Mouse (Mus musculus) lung, postnatal 10 days (tissue): ENCODE measurements around the gene Krt84.
"Not testable (repeated sequence)": the region's sequence is repeated elsewhere in the genome, so short reads cannot be mapped to it uniquely, and the experiment has no call there.

Experiments
- DNase-seq: peaks from one replicate; pipeline ENCODE4 v3.0.0; 2021

The Krt84 gene

GRCm38 (mm10) chr15:101532720-101533119, at the start of gene Krt84:
Gene Krt84 (minus strand): TSS chr15:101532820.
- no peak for DNase-seq

GRCm38 (mm10) chr15:101581701-101582100, 49.1 kb upstream of the Krt84 start:
- DNase-seq = no peak

GRCm38 (mm10) chr15:101575506-101575905, 42.9 kb upstream of the Krt84 start:
- DNase-seq = no peak

GRCm38 (mm10) chr15:101573796-101574345, 41.3 kb upstream of the Krt84 start, which contains the start of gene Krt75:
Gene Krt75 (minus strand): TSS chr15:101573904.
- no peak for DNase-seq

GRCm38 (mm10) chr15:101567780-101568179, 35.2 kb upstream of the Krt84 start:
- DNase-seq = no peak

GRCm38 (mm10) chr15:101562850-101563249, 30.2 kb upstream of the Krt84 start, which contains the start of gene Krt90:
Gene Krt90 (minus strand): TSS chr15:101562950.
- no peak for DNase-seq

- no peak for DNase-seq
These were observed 25.5 kb upstream of the Krt84 start for GRCm38 (mm10) chr15:101558034-101558646.

GRCm38 (mm10) chr15:101553169-101553568, 20.5 kb upstream of the Krt84 start:
- DNase-seq = peak; percentile 74

GRCm38 (mm10) chr15:101552188-101552587, 19.6 kb upstream of the Krt84 start:
- DNase-seq = no peak

GRCm38 (mm10) chr15:101550567-101550966, 17.9 kb upstream of the Krt84 start, which contains the start of gene Krt82:
Gene Krt82 (minus strand): TSS chr15:101550667.
- no peak for DNase-seq

- DNase-seq = no peak
These were observed 11.9 kb upstream of the Krt84 start for GRCm38 (mm10) chr15:101544478-101544877.

- no peak for DNase-seq
These were observed 9.9 kb upstream of the Krt84 start for GRCm38 (mm10) chr15:101542543-101542942.

- peak; percentile 20 for DNase-seq
These were observed 5.9 kb upstream of the Krt84 start for GRCm38 (mm10) chr15:101538580-101538900.

GRCm38 (mm10) chr15:101537864-101538579, 5.4 kb upstream of the Krt84 start:
- DNase-seq = peak; percentile 10

GRCm38 (mm10) chr15:101536054-101536850, 3.6 kb upstream of the Krt84 start:
- no peak for DNase-seq

GRCm38 (mm10) chr15:101522556-101523232, 9.9 kb downstream of the Krt84 start:
- DNase-seq = no peak

- DNase-seq = peak; percentile 81
These were observed 12.8 kb downstream of the Krt84 start for GRCm38 (mm10) chr15:101519792-101520191.

- not testable (repeated sequence) for DNase-seq
These were observed 15.5 kb downstream of the Krt84 start, which contains the start of gene Gm49425 for GRCm38 (mm10) chr15:101517161-101517560. Gene Gm49425 (minus strand): TSS chr15:101517261.

- DNase-seq = peak; percentile 28
These were observed 24.4 kb downstream of the Krt84 start for GRCm38 (mm10) chr15:101508247-101508646.

- no peak for DNase-seq
These were observed 25.5 kb downstream of the Krt84 start for GRCm38 (mm10) chr15:101506896-101507758.

- peak; percentile 45 for DNase-seq
These were observed 35.4 kb downstream of the Krt84 start for GRCm38 (mm10) chr15:101497181-101497580.
